Mouse (Mus musculus) liver, postnatal 0 days (tissue): ENCODE measurements at regions not wholly inside any gene's neighbourhood (a gene's known extent, or its start where the extent isn't known, plus 50 kb on each side); places are given as distances from the start of the nearest gene placed in this dataset.

ENCODE experiments used
- ATAC-seq: fragments of 200-750 bp; cut with Nextera tagmentation; 2 replicates; pipeline ENCODE4 v1.8.0; 2017; ENCODE audit warnings: mild to moderate bottlenecking, moderate library complexity
- DNase-seq: peaks from one replicate; pipeline ENCODE4 v3.0.0-alpha.2; 2016
- H3K27ac ChIP-seq: fragments of 300-500 bp; sonication (generic); 2 replicates; pipeline ENCODE4 v1.5.1; 2014; ENCODE audit warnings: antibody characterized with exemption, moderate library complexity, mild to moderate bottlenecking, low read depth
- H3K27me3 ChIP-seq: fragments of 300-500 bp; sonication (generic); 2 replicates; pipeline ENCODE4 v1.6.1; 2014; ENCODE audit warnings: low read length, control low read depth, mixed read lengths; ENCODE audit not compliant: insufficient read depth
- H3K36me3 ChIP-seq: fragments of 300-500 bp; sonication (generic); replicated peaks from 2 replicates; pipeline ENCODE4 v1.6.1; 2014; ENCODE audit warnings: mild to moderate bottlenecking, control low read depth, low read length, moderate library complexity, mixed read lengths; ENCODE audit not compliant: insufficient read depth
- H3K4me1 ChIP-seq: fragments of 300-500 bp; sonication (generic); 2 replicates; pipeline ENCODE4 v1.6.1; 2014; ENCODE audit warnings: antibody characterized with exemption, mild to moderate bottlenecking, control low read depth; ENCODE audit not compliant: insufficient read depth
- H3K4me2 ChIP-seq: fragments of 300-500 bp; sonication (generic); 2 replicates; pipeline ENCODE4 v1.6.1; 2014; ENCODE audit warnings: low read depth, mild to moderate bottlenecking, low read length, moderate library complexity, mixed read lengths
- H3K4me3 ChIP-seq: fragments of 300-500 bp; sonication (generic); 2 replicates; pipeline ENCODE4 v1.5.1; 2014; ENCODE audit warnings: low read depth, low read length
- H3K9ac ChIP-seq: fragments of 300-500 bp; sonication (generic); replicated peaks from 2 replicates; pipeline ENCODE4 v1.6.1; 2014; ENCODE audit warnings: mild to moderate bottlenecking, moderate library complexity
- H3K9me3 ChIP-seq: fragments of 300-500 bp; sonication (generic); 2 replicates; pipeline ENCODE4 v1.6.1; 2016; ENCODE audit warnings: mild to moderate bottlenecking, control low read depth, low read length, mixed read lengths
- CTCF ChIP-seq: sonication (generic); IDR thresholded peaks from 2 replicates; pipeline ENCODE4 v1.5.1; 2016; ENCODE audit warnings: antibody characterized with exemption, low read depth
- EP300 ChIP-seq: IDR thresholded peaks from 2 replicates; pipeline ENCODE4 v1.6.1; 2016; ENCODE audit warnings: antibody characterized with exemption, low read depth, mild to moderate bottlenecking
- WGBS: fragments of 180-500 bp; shearing (Covaris S2); extraction: QIAGEN DNeasy Blood & Tissue Kit; methylation state at CpG from one replicate; pipeline ENCODE4 v1.1.7; 2014; ENCODE audit not compliant: insufficient replicate concordance; 5-methylcytosine and 5-hydroxymethylcytosine counted together

- TF ChIP-seq EP300 (no peak), CTCF (no peak)
- no peak for DNase-seq
Measured at GRCm38 (mm10) chr12:9519346-9519745, 50.6 kb upstream of the Osr1 start.

More at GRCm38 (mm10) chr12:9519346-9519745, 50.6 kb upstream of the Osr1 start:
- no peaks in the 10 kb centered on the region for H3K27me3 ChIP-seq
- H3K36me3 ChIP-seq = no peaks in the 10 kb centered on the region
- H3K27ac ChIP-seq = no peak overlapping the region
- no peaks in the 10 kb centered on the region for H3K9me3 ChIP-seq
- H3K4me2 ChIP-seq = no peak overlapping the region
- no peak for ATAC-seq
- WGBS = 61% methylated on average over 3 of the region's 3 CpGs
- H3K9ac ChIP-seq = no peak overlapping the region
- H3K4me1 ChIP-seq = no peaks in the 10 kb centered on the region
- H3K4me3 ChIP-seq = no peak overlapping the region
